Mouse (Mus musculus) testis, adult 2 months (tissue): ENCODE results near the gene Rasa2.

ENCODE experiments used
- CTCF ChIP-seq: fragments of 200-500 bp; IDR thresholded peaks from 2 replicates; pipeline ENCODE4 v1.5.1; 2012; ENCODE audit warnings: low read depth, mild to moderate bottlenecking, inconsistent platforms, low read length, moderate library complexity; ENCODE audit not compliant: control insufficient read depth, insufficient read depth, insufficient replicate concordance
- POLR2A ChIP-seq: fragments of 200-500 bp; IDR thresholded peaks from 2 replicates; pipeline ENCODE4 v1.6.1; 2012; ENCODE audit warnings: low read depth, mild to moderate bottlenecking, inconsistent platforms, low read length, moderate library complexity; ENCODE audit not compliant: control insufficient read depth

DNA sequence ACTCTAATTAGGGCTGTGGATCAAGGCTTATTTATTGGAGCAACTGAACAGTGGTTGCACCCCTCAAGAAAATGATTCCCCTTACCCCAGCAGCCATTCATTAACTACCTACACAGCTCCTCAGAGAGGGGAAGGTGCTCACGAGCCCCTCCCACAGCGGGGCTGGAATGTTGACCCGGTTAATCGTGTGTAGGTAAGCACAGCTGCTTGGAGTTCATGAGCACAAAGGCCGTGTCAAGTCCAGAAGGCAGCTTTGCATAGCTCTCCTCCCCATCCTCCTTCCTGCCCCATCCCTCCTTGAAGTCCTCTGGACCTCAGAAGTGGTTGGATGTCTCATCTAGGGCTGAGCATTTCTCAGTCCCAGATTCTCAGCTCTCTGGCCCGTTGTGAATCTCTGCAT lies 3.8 kb upstream of the Rasa2 start:
- TF ChIP-seq POLR2A (no peak), CTCF (no peak)
